Mouse (Mus musculus) urinary bladder, postnatal 10 days (tissue): ENCODE results near the gene Nudt1.

Experiments used
- DNase-seq: peaks from one replicate; pipeline ENCODE4 v3.0.0; 2022; ENCODE audit warnings: low spot score

The Nudt1 gene

GRCm38 (mm10) chr5:140383559-140383958, 62.1 kb downstream of the Nudt1 start:
- DNase-seq: no peak

- DNase-seq: no peak
Measured at GRCm38 (mm10) chr5:140384462-140384861, 63.0 kb downstream of the Nudt1 start.

- DNase-seq: no peak
Measured at GRCm38 (mm10) chr5:140387236-140387635, 65.8 kb downstream of the Nudt1 start.
